9 mouse cellular contexts compared by ENCODE assay signal in the genomic region with DNA sequence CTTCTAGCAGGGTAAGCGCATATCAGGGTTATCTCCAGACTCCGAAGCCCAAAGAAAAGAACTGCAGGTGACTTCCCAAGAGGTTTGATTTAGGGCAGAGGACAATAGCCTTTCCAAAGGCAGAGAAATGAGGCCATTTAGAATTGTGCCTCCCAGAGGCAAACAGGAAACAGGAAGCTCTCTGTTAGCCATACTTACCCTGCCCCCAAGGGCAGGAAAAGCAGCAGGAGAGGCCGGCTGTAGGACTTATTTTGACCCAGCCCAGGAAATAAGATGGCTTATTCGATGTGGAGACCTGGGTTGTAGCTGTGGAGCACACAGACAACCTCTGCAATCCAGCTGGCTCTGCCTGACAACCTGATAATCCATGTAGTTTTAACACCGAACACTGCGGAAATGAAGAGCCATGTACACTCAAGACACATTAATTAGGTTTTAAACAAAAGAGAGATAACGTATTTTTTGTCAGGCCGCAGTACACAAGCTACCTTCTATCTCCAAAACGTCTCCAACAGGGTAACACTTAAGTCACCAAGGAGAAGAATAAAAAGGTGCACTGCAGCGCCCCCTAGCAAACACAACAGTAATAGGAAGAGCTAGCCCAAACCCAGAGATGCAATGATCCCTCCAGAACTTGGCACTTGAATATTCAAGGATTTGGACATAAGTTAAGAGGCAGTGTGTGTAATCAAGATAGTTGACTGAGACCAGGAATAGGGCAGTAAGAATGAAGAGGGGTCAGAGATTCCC.
DNase-seq lines count a peak whose midpoint lies in the region; ATAC-seq and TF ChIP-seq lines count a peak whose summit lies in the region.
"Had no signal": no experiment of that assay in that cellular context is flagged by ENCODE, and none has a peak within 500 bp of the region (broad histone marks: within the 10 kb centered on the region; RNA-seq: fewer than 3 reads in every experiment).

No protein-coding gene starts in this region.

- peak; percentile 47 for TF ChIP-seq CTCF in stomach, postnatal 0 days (IDR thresholded peaks at IDR 0.05; ENCODE audit: low read depth)

- no peak for ATAC-seq in kidney, embryonic 14.5 days (ENCODE audit: low FRiP score, low TSS enrichment)
- no peak for ATAC-seq in stomach, postnatal 0 days (ENCODE audit: low FRiP score, low TSS enrichment)
- ATAC-seq in midbrain, embryonic 15.5 days (replicated peaks): no peak

- H3K27me3 ChIP-seq in kidney, embryonic 14.5 days (ENCODE audit: control insufficient read depth, insufficient read depth, low read length): no peaks in the 10 kb centered on the region
- no peaks in the 10 kb centered on the region for H3K27me3 ChIP-seq in stomach, postnatal 0 days (ENCODE audit: control insufficient read depth, insufficient read depth, low read length)
- H3K27me3 ChIP-seq in midbrain, embryonic 15.5 days (replicated peaks): no peaks in the 10 kb centered on the region

- H3K9me3 ChIP-seq in kidney, embryonic 14.5 days (ENCODE audit: control insufficient read depth, low read length): no peaks in the 10 kb centered on the region; the same call in 1 of the 2 replicates
- H3K9me3 ChIP-seq in stomach, postnatal 0 days (ENCODE audit: control insufficient read depth, low read length): no peaks in the 10 kb centered on the region
- H3K9me3 ChIP-seq in midbrain, embryonic 15.5 days: no peaks in the 10 kb centered on the region
- H3K9me3 ChIP-seq: G1E had no signal

- H3K36me3 ChIP-seq in kidney, embryonic 14.5 days (ENCODE audit: control insufficient read depth, insufficient read depth, low read length): no peaks in the 10 kb centered on the region
- H3K36me3 ChIP-seq in stomach, postnatal 0 days (ENCODE audit: control insufficient read depth, insufficient read depth, low read length): no peaks in the 10 kb centered on the region
- H3K36me3 ChIP-seq in midbrain, embryonic 15.5 days (replicated peaks): no peaks in the 10 kb centered on the region
- H3K36me3 ChIP-seq: G1E had no signal

- WGBS in kidney, embryonic 14.5 days: 67% methylated on average over 10 of the region's 10 CpGs
- 68% methylated on average over 10 of the region's 10 CpGs for WGBS in stomach, postnatal 0 days
- 70% methylated on average over 10 of the region's 10 CpGs for WGBS in midbrain, embryonic 15.5 days

- H3K4me3 ChIP-seq in kidney, embryonic 14.5 days (ENCODE audit: low read length): no peak overlapping the region
- no peak overlapping the region for H3K4me3 ChIP-seq in stomach, postnatal 0 days (ENCODE audit: low read depth, low read length)
- H3K4me3 ChIP-seq in midbrain, embryonic 15.5 days: no peak overlapping the region

- no peak overlapping the region for H3K4me2 ChIP-seq in kidney, embryonic 14.5 days (replicated peaks; ENCODE audit: low read depth, low read length)
- H3K4me2 ChIP-seq in stomach, postnatal 0 days (replicated peaks; ENCODE audit: low read depth): no peak overlapping the region
- no peak overlapping the region for H3K4me2 ChIP-seq in midbrain, embryonic 15.5 days

- 0 out of 2 replicates have a peak overlapping the region, but pooled peaks have one; percentile 6 for H3K27ac ChIP-seq in kidney, embryonic 14.5 days (ENCODE audit: low read depth, low read length)
- H3K27ac ChIP-seq in stomach, postnatal 0 days (replicated peaks): 0 out of 2 replicates have a peak overlapping the region, but pooled peaks have one; percentile 40
- no peak overlapping the region for H3K27ac ChIP-seq in midbrain, embryonic 15.5 days

- H3K9ac ChIP-seq in kidney, embryonic 14.5 days (ENCODE audit: low read depth, low read length): no peak overlapping the region
- H3K9ac ChIP-seq in stomach, postnatal 0 days (ENCODE audit: low read length): no peak overlapping the region
- H3K9ac ChIP-seq in midbrain, embryonic 15.5 days: no peak overlapping the region

- DNase-seq in gastrocnemius, adult 18-20 months (ENCODE audit: low spot score): peak; percentile 9
- no peak for DNase-seq in gastrocnemius, adult 8-10 months (ENCODE audit: low spot score in 2 of 2)
- DNase-seq in 416B (ENCODE audit: low read depth): peak; percentile 43
- DNase-seq in adrenal gland, postnatal 36 days: peak; percentile 24 to 51
- DNase-seq in stomach, postnatal 0 days (ENCODE audit: low spot score): no peak
- DNase-seq in cerebellum, adult 11 months: no peak

- H3K4me1 ChIP-seq in kidney, embryonic 14.5 days (ENCODE audit: control insufficient read depth, insufficient read depth, low read length): 0 out of 2 replicates have a peak, but pooled peaks cover 7% of the 10 kb centered on the region
- no peaks in the 10 kb centered on the region for H3K4me1 ChIP-seq in stomach, postnatal 0 days (replicated peaks; ENCODE audit: control insufficient read depth, insufficient read depth)
- no peaks in the 10 kb centered on the region for H3K4me1 ChIP-seq in midbrain, embryonic 15.5 days

- no peak for TF ChIP-seq EP300 in stomach, postnatal 0 days (optimal IDR thresholded peaks at IDR 0.05)

Comparison
In these comparisons a context has a peak if more than half of its experiments do, and no peak if none do; other contexts are left out.
1. DNase-seq: peak in gastrocnemius, adult 18-20 months (single experiment), 416B (single experiment) and adrenal gland, postnatal 36 days (2 of 2); none in gastrocnemius, adult 8-10 months (0 of 2), stomach, postnatal 0 days (single experiment) and cerebellum, adult 11 months (single experiment).